Mouse (Mus musculus) adrenal gland, adult 10 weeks (tissue): ENCODE data around the gene Fezf2. TPM values are rescaled to one million over a fixed set of nuclear protein-coding genes. Genes with fewer than 3 reads are reported as not detected.

Source experiments
- polyA plus RNA-seq: library from polyadenylated mRNA; stranded (reverse); fragments of 350-450 nt; fragmentation: Illumina TruSeq; extraction: RNeasy Lipid Tissue Mini Kit (QIAGEN cat#74804); gene quantifications from one replicate; pipeline ENCODE4 v1.2.3, GENCODE M21; 2014; ENCODE audit warnings: low read depth, low replicate concordance

Gene Fezf2
- polyA plus RNA-seq: not detected

GRCm38 (mm10) chr14:12348089-12348488 is at the start of gene Fezf2:
TSS of gene Fezf2 (minus strand) at chr14:12348189.

Other genes with a start within 250 kb of the Fezf2 start
- 0.64 TPM for gene Gm49355, start 64.2 kb downstream of the Fezf2 start, polyA plus RNA-seq
- 172 TPM for gene 3830406C13Rik, start 64.0 kb downstream of the Fezf2 start, polyA plus RNA-seq